Mouse (Mus musculus) testis, adult 2 months (tissue): ENCODE data around the gene Asic3. TPM values are rescaled to one million over a fixed set of nuclear protein-coding genes. Genes with fewer than 3 reads are reported as not detected.

ENCODE experiments used
- H3K27ac ChIP-seq: fragments of 200-500 bp; 2 replicates; pipeline ENCODE4 v1.5.1; 2012; ENCODE audit warnings: low read depth, low read length; ENCODE audit not compliant: control insufficient read depth, insufficient read depth
- H3K27me3 ChIP-seq: fragments of 200-500 bp; 2 replicates; pipeline ENCODE4 v1.6.1; 2012; ENCODE audit warnings: mild to moderate bottlenecking, low read length, moderate library complexity; ENCODE audit not compliant: control insufficient read depth, insufficient read depth
- H3K36me3 ChIP-seq: fragments of 200-500 bp; 2 replicates; pipeline ENCODE4 v1.6.1; 2012; ENCODE audit warnings: mild to moderate bottlenecking, low read length; ENCODE audit not compliant: control insufficient read depth, insufficient read depth
- H3K4me1 ChIP-seq: fragments of 200-500 bp; 2 replicates; pipeline ENCODE4 v1.6.1; 2012; ENCODE audit warnings: low read length; ENCODE audit not compliant: control insufficient read depth, insufficient read depth
- H3K4me3 ChIP-seq: fragments of 200-500 bp; 2 replicates; pipeline ENCODE4 v1.5.1; 2012; ENCODE audit warnings: low read depth, mild to moderate bottlenecking, low read length, moderate library complexity, mixed read lengths; ENCODE audit not compliant: control insufficient read depth
- CTCF ChIP-seq: fragments of 200-500 bp; IDR thresholded peaks from 2 replicates; pipeline ENCODE4 v1.5.1; 2012; ENCODE audit warnings: low read depth, mild to moderate bottlenecking, inconsistent platforms, low read length, moderate library complexity; ENCODE audit not compliant: control insufficient read depth, insufficient read depth, insufficient replicate concordance
- POLR2A ChIP-seq: fragments of 200-500 bp; IDR thresholded peaks from 2 replicates; pipeline ENCODE4 v1.6.1; 2012; ENCODE audit warnings: low read depth, mild to moderate bottlenecking, inconsistent platforms, low read length, moderate library complexity; ENCODE audit not compliant: control insufficient read depth
- polyA plus RNA-seq: library from polyadenylated mRNA; depleted of rRNA; stranded (reverse); fragments of >200 nt; gene quantifications from 2 replicates; pipeline ENCODE4 v1.2.3, GENCODE M21; 2012

Gene Asic3
- polyA plus RNA-seq, 1 experiment, result 1.7 TPM

DNA sequence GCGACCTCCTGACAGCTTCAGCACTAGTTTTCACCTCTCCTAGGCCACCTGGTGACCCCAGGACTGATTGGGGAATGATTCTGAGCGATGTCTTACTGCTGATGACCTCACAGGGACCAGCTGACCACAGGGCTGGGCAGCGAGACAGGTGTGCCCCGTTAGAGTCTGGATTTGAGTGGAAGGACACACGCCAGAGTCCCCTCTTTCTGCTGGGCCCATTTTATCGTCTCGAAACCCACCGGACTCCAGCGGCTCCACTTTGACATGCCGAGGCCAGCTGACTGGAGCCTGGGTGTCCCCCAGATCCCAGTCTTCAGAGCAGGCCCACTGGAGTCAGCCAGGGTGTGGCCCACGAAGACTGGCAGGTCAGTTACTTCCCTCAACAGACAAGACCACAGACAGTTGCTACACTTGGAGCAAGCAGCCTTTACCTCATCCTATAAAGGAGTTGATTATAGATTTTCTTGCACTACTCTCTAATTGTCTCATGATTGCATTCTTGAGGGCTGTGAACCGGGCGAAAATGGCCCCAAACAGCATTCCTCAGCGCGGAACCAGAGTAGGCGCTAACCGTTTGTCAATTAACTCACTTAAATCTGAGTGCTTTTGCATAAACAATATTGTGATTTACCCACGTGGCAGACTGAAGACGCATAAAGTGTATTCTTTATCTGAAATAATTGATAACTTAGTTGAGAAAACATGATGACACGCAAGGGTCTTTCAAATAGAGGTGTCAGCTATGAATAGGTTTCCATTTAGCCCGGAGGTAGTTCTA is 11.0 kb downstream of the Asic3 start:
- Histone ChIP-seq H3K27me3 (no peaks in the 10 kb centered on the region), H3K4me1 (peaks cover 22% of the 10 kb centered on the region), H3K27ac (peak overlapping the region; percentile 95), H3K4me3 (peak overlapping the region; percentile 92), H3K36me3 (no peaks in the 10 kb centered on the region)
- TF ChIP-seq POLR2A (no peak), CTCF (no peak)

- H3K27me3 ChIP-seq, result no peaks in the 10 kb centered on the region
- TF ChIP-seq CTCF (no peak), POLR2A (peak; percentile 39; the same call in 1 of the 2 replicates)
- peaks cover 22% of the 10 kb centered on the region for H3K4me1 ChIP-seq
- H3K4me3 ChIP-seq, result peak overlapping the region; percentile 92
- no peaks in the 10 kb centered on the region for H3K36me3 ChIP-seq
- H3K27ac ChIP-seq, result peak overlapping the region; percentile 95
Observed at GRCm38 (mm10) chr5:24424861-24425411, 11.7 kb downstream of the Asic3 start.

GRCm38 (mm10) chr5:24425421-24426036 is 12.3 kb downstream of the Asic3 start:
- peak overlapping the region; percentile 22 for H3K27ac ChIP-seq
- H3K4me1 ChIP-seq, result peaks cover 22% of the 10 kb centered on the region
- no peaks in the 10 kb centered on the region for H3K27me3 ChIP-seq
- peak overlapping the region; percentile 92 for H3K4me3 ChIP-seq
- H3K36me3 ChIP-seq, result no peaks in the 10 kb centered on the region
- TF ChIP-seq POLR2A, result no peak; the same call in 1 of the 2 replicates
- TF ChIP-seq CTCF, result no peak

DNA sequence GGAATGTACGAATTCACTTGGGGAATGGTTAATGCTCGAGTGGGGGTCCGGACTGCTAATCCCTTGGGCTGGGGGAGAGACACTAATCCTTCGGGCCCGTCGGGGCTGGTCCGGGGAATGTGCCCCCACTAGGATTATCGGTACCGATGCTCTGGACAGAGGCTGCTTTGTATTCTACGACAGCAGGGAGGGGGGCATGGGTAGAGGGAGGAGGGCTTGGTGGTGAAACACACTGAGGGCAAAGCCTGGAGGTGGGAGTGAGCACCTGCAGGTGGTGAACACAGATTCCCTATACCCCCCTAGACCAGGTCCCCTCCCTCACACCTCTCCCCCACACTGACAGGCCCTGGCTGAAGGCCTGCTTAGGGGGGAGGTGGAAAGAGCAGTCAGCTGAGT is 12.8 kb downstream of the Asic3 start:
- no peaks in the 10 kb centered on the region for H3K27me3 ChIP-seq
- H3K36me3 ChIP-seq, result no peaks in the 10 kb centered on the region
- peak overlapping the region; percentile 92 for H3K4me3 ChIP-seq
- H3K27ac ChIP-seq, result peak overlapping the region; percentile 3; the same call in 1 of the 2 replicates
- H3K4me1 ChIP-seq, result peaks cover 22% of the 10 kb centered on the region
- TF ChIP-seq POLR2A, result no peak
- no peak for TF ChIP-seq CTCF

GRCm38 (mm10) chr5:24426556-24427284 is 13.5 kb downstream of the Asic3 start:
- peak overlapping the region; percentile 92 for H3K4me3 ChIP-seq
- TF ChIP-seq POLR2A (0 out of 2 replicates have a peak, but pooled peaks have one; percentile 19), CTCF (no peak)
- H3K4me1 ChIP-seq, result peaks cover 22% of the 10 kb centered on the region
- no peaks in the 10 kb centered on the region for H3K27me3 ChIP-seq
- peak overlapping the region; percentile 3; the same call in 1 of the 2 replicates for H3K27ac ChIP-seq
- H3K36me3 ChIP-seq, result no peaks in the 10 kb centered on the region

GRCm38 (mm10) chr5:24427285-24427633 is 14.1 kb downstream of the Asic3 start:
- Histone ChIP-seq H3K4me3 (no peak overlapping the region), H3K4me1 (peaks cover 22% of the 10 kb centered on the region), H3K27ac (no peak overlapping the region), H3K36me3 (no peaks in the 10 kb centered on the region), H3K27me3 (no peaks in the 10 kb centered on the region)
- no peak for TF ChIP-seq POLR2A
- no peak for TF ChIP-seq CTCF

DNA sequence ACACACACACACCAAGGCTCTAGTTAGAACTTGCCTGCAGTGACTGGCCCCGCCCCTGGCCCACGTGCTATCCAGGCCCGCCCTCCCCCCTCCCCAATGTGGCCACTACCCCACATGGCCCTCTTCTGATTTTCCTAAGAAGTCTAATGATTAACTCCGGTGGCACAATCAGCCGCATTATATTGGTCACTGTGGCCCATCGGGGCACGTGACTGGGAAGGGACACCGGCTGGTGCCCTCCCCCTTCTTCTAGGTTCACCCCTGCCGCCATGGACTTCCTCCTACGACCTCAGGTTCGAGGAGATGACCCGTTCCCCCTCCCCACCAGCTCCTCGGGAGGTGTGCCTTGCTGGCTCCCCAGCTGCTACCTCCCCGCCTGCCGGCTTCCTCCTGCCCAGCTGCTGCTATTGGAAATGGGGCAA is 14.8 kb downstream of the Asic3 start:
- H3K4me1 ChIP-seq, result peaks cover 22% of the 10 kb centered on the region

More for the DNA sequence above, 14.8 kb downstream of the Asic3 start:
- H3K36me3 ChIP-seq, result no peaks in the 10 kb centered on the region
- H3K4me3 ChIP-seq, result no peak overlapping the region
- no peaks in the 10 kb centered on the region for H3K27me3 ChIP-seq
- TF ChIP-seq POLR2A (no peak), CTCF (no peak)
- H3K27ac ChIP-seq, result no peak overlapping the region
